Mouse (Mus musculus) testis, adult 2 months (tissue): Measurements from ENCODE around the gene Lrp8. TPM values are rescaled to one million over a fixed set of nuclear protein-coding genes. Genes with fewer than 3 reads are reported as not detected.
A peak's percentile ranks its signal among the peaks of the same experiment; 100 is the strongest.

Source experiments
- H3K27ac ChIP-seq: fragments of 200-500 bp; 2 replicates; pipeline ENCODE4 v1.5.1; 2012; ENCODE audit warnings: low read depth, low read length; ENCODE audit not compliant: control insufficient read depth, insufficient read depth
- H3K27me3 ChIP-seq: fragments of 200-500 bp; 2 replicates; pipeline ENCODE4 v1.6.1; 2012; ENCODE audit warnings: mild to moderate bottlenecking, low read length, moderate library complexity; ENCODE audit not compliant: control insufficient read depth, insufficient read depth
- H3K36me3 ChIP-seq: fragments of 200-500 bp; 2 replicates; pipeline ENCODE4 v1.6.1; 2012; ENCODE audit warnings: mild to moderate bottlenecking, low read length; ENCODE audit not compliant: control insufficient read depth, insufficient read depth
- H3K4me1 ChIP-seq: fragments of 200-500 bp; 2 replicates; pipeline ENCODE4 v1.6.1; 2012; ENCODE audit warnings: low read length; ENCODE audit not compliant: control insufficient read depth, insufficient read depth
- H3K4me3 ChIP-seq: fragments of 200-500 bp; 2 replicates; pipeline ENCODE4 v1.5.1; 2012; ENCODE audit warnings: low read depth, mild to moderate bottlenecking, low read length, moderate library complexity, mixed read lengths; ENCODE audit not compliant: control insufficient read depth
- CTCF ChIP-seq: fragments of 200-500 bp; IDR thresholded peaks from 2 replicates; pipeline ENCODE4 v1.5.1; 2012; ENCODE audit warnings: low read depth, mild to moderate bottlenecking, inconsistent platforms, low read length, moderate library complexity; ENCODE audit not compliant: control insufficient read depth, insufficient read depth, insufficient replicate concordance
- POLR2A ChIP-seq: fragments of 200-500 bp; IDR thresholded peaks from 2 replicates; pipeline ENCODE4 v1.6.1; 2012; ENCODE audit warnings: low read depth, mild to moderate bottlenecking, inconsistent platforms, low read length, moderate library complexity; ENCODE audit not compliant: control insufficient read depth
- polyA plus RNA-seq: library from polyadenylated mRNA; depleted of rRNA; stranded (reverse); fragments of >200 nt; gene quantifications from 2 replicates; pipeline ENCODE4 v1.2.3, GENCODE M21; 2012

The Lrp8 gene
- polyA plus RNA-seq, 1 experiment = 87.5 TPM

DNA sequence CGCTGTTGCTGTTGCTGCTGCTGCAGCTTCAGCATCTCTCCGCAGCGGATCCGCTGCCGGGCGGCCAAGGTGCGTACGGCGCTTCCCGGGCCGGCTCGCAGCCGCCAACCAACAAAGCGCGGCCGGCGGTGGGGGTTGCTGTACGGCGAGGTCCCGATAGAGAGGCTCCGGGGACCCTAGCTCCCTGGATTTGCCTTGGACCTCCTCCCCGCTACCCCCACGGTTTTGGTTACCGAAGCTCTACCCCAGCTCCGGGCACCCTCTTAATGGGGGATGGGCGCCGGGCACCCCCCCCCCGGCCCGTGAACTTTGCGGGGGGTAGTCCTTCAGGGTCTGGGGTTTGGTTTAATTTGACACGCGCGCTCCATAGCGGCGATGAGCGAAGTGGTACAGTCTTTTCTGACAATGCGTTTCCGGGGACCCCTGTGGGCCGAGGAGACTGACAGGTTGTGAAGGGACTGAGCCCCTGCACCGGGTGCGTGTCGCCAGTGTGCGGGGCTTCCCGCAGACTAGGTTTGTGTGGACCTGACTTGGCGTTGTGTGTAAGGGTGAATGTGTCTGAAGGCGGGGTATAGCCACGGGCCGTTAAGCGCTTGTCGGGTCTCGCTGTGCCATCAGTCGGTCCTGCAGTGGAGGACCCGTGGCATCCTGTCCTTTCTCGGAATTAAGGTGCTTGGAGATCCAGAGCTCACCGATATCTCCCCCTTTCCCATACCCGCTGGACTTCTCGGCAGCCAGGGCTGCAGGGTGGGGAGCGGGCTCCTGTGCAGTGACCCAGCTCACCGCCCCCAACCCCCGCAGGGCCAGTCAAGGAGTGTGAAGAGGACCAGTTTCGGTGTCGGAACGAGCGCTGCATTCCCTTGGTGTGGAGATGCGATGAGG, 630 bp downstream of the Lrp8 start:
- H3K4me1 ChIP-seq = peaks cover 17% of the 10 kb centered on the region
- H3K27me3 ChIP-seq = no peaks in the 10 kb centered on the region; the same call in 1 of the 2 replicates
- H3K27ac ChIP-seq = peak overlapping the region; percentile 29

DNA sequence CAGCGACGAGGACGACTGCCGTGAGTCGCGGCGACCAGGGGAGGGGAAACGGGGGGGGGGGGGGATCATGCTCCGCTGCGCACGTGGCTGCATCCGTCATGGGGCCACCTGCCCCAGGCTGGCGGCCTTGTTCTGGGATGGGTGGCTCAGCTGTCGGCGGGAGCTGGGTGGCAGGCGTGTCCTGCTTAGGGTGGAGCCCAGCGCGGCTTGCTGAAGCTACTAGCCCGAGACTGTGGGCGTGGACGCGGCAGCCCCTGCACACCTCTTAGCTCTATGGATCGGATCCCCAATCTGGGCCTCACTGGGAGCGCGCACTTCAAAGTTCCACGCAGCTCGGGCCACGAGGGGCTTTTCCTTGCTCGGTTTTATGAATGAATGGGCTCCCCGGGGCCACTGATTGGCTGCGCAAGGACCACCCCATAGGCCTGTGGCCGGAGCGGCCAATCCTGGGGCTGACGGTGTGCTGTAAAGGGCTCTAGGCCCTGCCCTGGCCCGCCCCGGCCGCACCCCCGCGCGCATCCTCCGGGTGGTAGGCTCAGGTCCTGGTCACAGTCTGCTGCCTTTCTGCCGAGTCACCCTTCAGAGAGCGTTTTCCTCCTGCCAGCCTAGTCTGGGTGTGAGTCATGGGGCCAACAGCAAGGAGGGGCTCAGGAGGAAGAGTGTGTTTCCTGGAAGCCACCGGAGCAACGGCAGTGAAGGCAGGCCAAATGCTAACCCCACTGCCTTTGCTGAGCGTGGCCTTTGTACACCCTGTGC, 1.5 kb downstream of the Lrp8 start:
- H3K36me3 ChIP-seq = no peaks in the 10 kb centered on the region
- H3K27ac ChIP-seq = no peak overlapping the region
- H3K4me3 ChIP-seq = peak overlapping the region; percentile 71
- TF ChIP-seq POLR2A = peak; percentile 47; the same call in 1 of the 2 replicates
- no peak for TF ChIP-seq CTCF
- no peaks in the 10 kb centered on the region; the same call in 1 of the 2 replicates for H3K27me3 ChIP-seq
- peaks cover 17% of the 10 kb centered on the region for H3K4me1 ChIP-seq

More for the DNA sequence above, 630 bp downstream of the Lrp8 start:
- Histone ChIP-seq H3K36me3 (no peaks in the 10 kb centered on the region), H3K4me3 (peak overlapping the region; percentile 71)
- TF ChIP-seq POLR2A (no peak), CTCF (no peak)

DNA sequence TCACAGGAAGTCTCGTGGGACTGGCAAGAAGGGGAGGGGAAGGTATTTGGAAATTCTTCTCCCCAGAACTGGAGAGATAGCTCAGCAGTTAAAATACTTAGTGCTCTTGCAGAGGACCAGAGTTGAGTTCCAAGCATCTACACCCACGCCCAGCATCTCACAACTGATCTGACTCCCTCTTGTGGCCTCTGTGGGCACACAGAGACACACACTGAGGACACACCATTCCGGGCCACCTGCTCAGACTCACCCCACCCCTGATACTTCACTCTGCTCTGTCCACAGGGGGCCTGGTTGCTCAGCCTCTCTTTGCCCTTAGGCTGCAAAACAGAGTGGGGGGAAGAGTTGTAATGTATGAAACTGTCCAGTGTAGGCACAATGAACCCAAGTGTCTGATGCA, 3.4 kb downstream of the Lrp8 start:
- H3K4me1 ChIP-seq = peaks cover 17% of the 10 kb centered on the region
- no peak overlapping the region for H3K4me3 ChIP-seq
- H3K27ac ChIP-seq = no peak overlapping the region
- TF ChIP-seq POLR2A (no peak), CTCF (no peak)
- H3K36me3 ChIP-seq = no peaks in the 10 kb centered on the region
- H3K27me3 ChIP-seq = no peaks in the 10 kb centered on the region; the same call in 1 of the 2 replicates

DNA sequence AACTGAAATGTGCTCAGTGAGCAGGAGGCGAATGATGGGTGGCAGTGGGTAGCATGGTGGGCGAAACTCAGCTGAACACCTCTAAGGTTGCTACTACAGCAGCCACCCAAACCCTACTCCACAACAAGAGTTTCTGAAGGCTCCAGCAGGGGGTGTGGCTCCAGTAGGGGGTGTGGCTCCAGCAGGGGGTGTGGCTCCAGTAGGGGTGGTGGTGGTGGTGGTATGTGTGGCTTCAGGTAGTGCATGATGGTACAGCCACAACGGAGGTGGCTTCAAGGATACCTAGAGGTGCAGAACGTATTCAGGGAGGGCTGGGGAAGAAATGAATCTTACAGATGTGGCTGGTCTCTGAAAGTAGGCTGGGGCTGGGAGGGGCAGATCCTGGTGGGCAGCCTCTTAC, 5.7 kb downstream of the Lrp8 start:
- Histone ChIP-seq H3K36me3 (no peaks in the 10 kb centered on the region), H3K27me3 (no peaks in the 10 kb centered on the region), H3K27ac (no peak overlapping the region), H3K4me1 (peaks cover 12% of the 10 kb centered on the region), H3K4me3 (no peak overlapping the region)
- TF ChIP-seq CTCF (no peak), POLR2A (no peak)

DNA sequence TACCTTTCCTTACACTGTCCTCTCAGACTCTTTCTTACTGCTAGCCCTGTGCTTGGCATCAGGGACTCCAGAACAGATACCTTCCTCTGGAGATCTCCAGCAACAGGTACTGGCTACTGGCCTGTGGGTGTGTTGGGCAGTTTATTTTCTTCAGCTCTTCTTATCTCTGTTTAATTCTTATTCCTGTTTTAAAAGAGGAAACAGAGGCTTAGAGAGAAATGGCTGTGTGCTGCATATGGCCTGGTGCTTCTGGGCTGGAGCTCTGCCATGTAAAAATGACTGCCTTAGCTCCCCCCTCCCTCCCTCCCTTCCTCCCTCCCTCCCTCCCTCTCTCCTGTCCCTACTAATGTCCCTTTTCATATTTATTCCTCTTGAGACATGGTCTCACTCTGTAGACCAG, 6.6 kb downstream of the Lrp8 start:
- peaks cover 6% of the 10 kb centered on the region for H3K4me1 ChIP-seq
- H3K4me3 ChIP-seq = no peak overlapping the region
- H3K27me3 ChIP-seq = no peaks in the 10 kb centered on the region
- TF ChIP-seq CTCF (no peak), POLR2A (no peak)
- H3K27ac ChIP-seq = no peak overlapping the region
- H3K36me3 ChIP-seq = no peaks in the 10 kb centered on the region

DNA sequence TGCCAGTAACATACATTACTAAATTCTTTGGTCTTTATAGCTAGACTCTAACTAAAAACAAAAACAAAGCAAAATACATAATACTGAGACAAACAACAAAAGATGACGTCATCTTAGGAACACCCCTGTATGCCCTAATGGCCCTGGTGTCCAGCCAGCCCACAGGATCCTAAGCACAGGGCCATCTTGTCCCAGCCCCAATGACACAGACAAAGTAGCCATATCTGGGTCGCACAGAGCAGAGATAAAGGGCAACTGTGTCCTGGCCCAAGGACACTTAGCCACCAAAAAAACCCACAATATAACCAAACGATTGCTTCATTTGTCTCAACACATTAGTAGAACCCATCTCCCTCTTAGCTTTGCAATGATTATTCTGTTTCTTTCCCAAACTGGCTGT, 8.9 kb downstream of the Lrp8 start:
- TF ChIP-seq POLR2A (no peak), CTCF (no peak)
- H3K36me3 ChIP-seq = no peaks in the 10 kb centered on the region
- H3K27me3 ChIP-seq = no peaks in the 10 kb centered on the region
- H3K4me1 ChIP-seq = no peaks in the 10 kb centered on the region
- no peak overlapping the region for H3K27ac ChIP-seq
- H3K4me3 ChIP-seq = no peak overlapping the region

DNA sequence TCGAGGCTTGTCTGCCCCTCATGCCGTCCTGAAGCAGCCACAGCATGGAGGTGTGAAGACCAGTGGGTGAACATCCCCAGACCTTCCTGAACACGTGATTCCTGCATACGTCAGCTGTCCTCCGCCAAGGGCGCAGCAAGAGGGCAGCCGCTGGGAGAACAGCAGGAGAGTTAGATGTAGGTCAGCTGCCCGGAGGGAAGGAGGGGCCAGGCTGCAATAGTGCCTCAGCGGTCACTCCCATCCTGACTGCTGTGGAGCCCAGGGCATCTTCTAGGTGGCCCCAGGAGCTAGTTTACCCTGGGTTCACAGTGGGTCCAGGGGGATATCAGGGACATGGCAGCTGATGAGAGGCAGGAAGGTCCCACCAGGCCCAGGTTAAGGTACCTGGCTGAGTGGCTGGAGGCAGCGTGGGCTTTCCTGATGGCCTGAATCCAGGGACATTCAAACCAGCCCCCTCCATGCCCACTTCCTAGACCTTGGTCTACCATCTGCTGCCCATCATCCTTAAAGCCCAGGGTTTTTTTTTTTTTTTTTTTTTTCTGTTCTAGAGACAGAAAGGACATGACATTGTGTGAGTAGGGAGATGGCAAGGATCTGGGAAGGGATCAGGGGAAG, 9.8 kb downstream of the Lrp8 start:
- TF ChIP-seq CTCF (no peak), POLR2A (no peak)
- Histone ChIP-seq H3K4me3 (no peak overlapping the region), H3K4me1 (no peaks in the 10 kb centered on the region), H3K36me3 (no peaks in the 10 kb centered on the region), H3K27ac (no peak overlapping the region), H3K27me3 (no peaks in the 10 kb centered on the region)
